9 mouse cellular contexts compared by ENCODE assay signal in the genomic region with DNA sequence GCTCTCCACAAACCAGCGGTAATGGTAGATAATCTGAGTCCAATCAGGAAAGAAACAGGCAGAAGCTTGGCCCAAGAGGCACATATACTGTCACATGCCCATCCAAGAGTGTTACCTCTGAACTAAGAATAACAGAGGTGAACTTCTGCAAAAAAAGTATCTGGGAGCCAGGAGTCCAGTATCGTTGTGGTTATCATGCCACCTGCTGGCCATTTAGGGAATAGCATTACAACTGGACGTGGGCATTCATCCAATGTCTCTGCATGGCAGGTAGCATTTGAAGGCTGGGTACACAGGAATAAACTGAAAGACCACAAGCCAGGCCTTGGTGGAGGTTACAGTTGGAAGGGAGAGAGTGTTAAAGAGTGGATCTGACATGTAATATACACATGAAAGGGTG.
DNase-seq lines count a peak whose midpoint lies in the region; ATAC-seq and TF ChIP-seq lines count a peak whose summit lies in the region.
"Had no signal": no experiment of that assay in that cellular context is flagged by ENCODE, and none has a peak within 500 bp of the region (broad histone marks: within the 10 kb centered on the region; RNA-seq: fewer than 3 reads in every experiment).

No protein-coding gene starts in this region.

- no peak overlapping the region for H3K9ac ChIP-seq in liver, postnatal 0 days (replicated peaks)
- H3K9ac ChIP-seq: limb, embryonic 13.5 days had no signal

- WGBS in liver, postnatal 0 days (ENCODE audit: insufficient replicate concordance) = 10% methylated on average over 3 of the region's 3 CpGs

- H3K27me3 ChIP-seq in liver, postnatal 0 days (ENCODE audit: insufficient read depth, low read length) = 0 out of 2 replicates have a peak, but pooled peaks cover 3% of the 10 kb centered on the region

- no peak overlapping the region for H3K27ac ChIP-seq in liver, postnatal 0 days (ENCODE audit: low read depth)
- H3K27ac ChIP-seq: limb, embryonic 13.5 days had no signal

- H3K4me1 ChIP-seq in liver, postnatal 0 days (ENCODE audit: insufficient read depth) = no peaks in the 10 kb centered on the region
- H3K4me1 ChIP-seq: limb, embryonic 13.5 days had no signal

- ATAC-seq in cerebellum, adult (ENCODE audit: insufficient number of reproducible peaks, low FRiP score, low TSS enrichment) = no peak
- ATAC-seq in liver, postnatal 0 days = no peak

- no peak overlapping the region for H3K4me3 ChIP-seq in liver, postnatal 0 days (ENCODE audit: low read depth, low read length)
- H3K4me3 ChIP-seq: limb, embryonic 13.5 days had no signal

- H3K4me2 ChIP-seq in liver, postnatal 0 days (ENCODE audit: low read depth, low read length) = no peak overlapping the region
- H3K4me2 ChIP-seq: limb, embryonic 13.5 days had no signal

- H3K9me3 ChIP-seq in liver, postnatal 0 days (ENCODE audit: low read length) = no peaks in the 10 kb centered on the region
- H3K9me3 ChIP-seq: limb, embryonic 13.5 days had no signal

- peak; percentile 90 for TF ChIP-seq CTCF in liver, postnatal 0 days (IDR thresholded peaks at IDR 0.05; ENCODE audit: low read depth)

- DNase-seq in cerebellum, adult 11 months = peak; percentile 71
- DNase-seq in urinary bladder, adult 18-20 months (ENCODE audit: low spot score in 2 of 2) = peak; percentile 19 to 51
- DNase-seq in urinary bladder, postnatal 4 days (ENCODE audit: low spot score in 2 of 2) = no peak
- DNase-seq in embryo, embryonic 11 days = peak; percentile 72
- DNase-seq in kidney, postnatal 10 days = peak; percentile 76
- peak; percentile 73 for DNase-seq in liver, postnatal 0 days
- peak; percentile 25 for DNase-seq in spleen, adult 12 weeks (ENCODE audit: low spot score)

- no peak for TF ChIP-seq EP300 in liver, postnatal 0 days (IDR thresholded peaks at IDR 0.05; ENCODE audit: low read depth)

- H3K36me3 ChIP-seq in liver, postnatal 0 days (replicated peaks; ENCODE audit: insufficient read depth, low read length) = no peaks in the 10 kb centered on the region
- H3K36me3 ChIP-seq: limb, embryonic 13.5 days had no signal

Comparison
In these comparisons a context has a peak if more than half of its experiments do, and no peak if none do; other contexts are left out.
1. DNase-seq: peak in cerebellum, adult 11 months (single experiment), urinary bladder, adult 18-20 months (2 of 2), embryo, embryonic 11 days (single experiment), kidney, postnatal 10 days (single experiment), liver, postnatal 0 days (single experiment) and spleen, adult 12 weeks (single experiment); none in urinary bladder, postnatal 4 days (0 of 2).